Mouse (Mus musculus): Measurements from ENCODE around the gene Syt5. TPM values are rescaled to one million over a fixed set of nuclear protein-coding genes. Genes with fewer than 3 reads are reported as not detected.

Gene Syt5
- total RNA-seq, 2 experiments from 2014 or later = not detected

GRCm38 (mm10) chr7:4502421-4503090 lies 44.8 kb downstream of the Syt5 start:
- no peak for ATAC-seq (replicated peaks; ENCODE audit: poor library complexity, severe bottlenecking)

DNA sequence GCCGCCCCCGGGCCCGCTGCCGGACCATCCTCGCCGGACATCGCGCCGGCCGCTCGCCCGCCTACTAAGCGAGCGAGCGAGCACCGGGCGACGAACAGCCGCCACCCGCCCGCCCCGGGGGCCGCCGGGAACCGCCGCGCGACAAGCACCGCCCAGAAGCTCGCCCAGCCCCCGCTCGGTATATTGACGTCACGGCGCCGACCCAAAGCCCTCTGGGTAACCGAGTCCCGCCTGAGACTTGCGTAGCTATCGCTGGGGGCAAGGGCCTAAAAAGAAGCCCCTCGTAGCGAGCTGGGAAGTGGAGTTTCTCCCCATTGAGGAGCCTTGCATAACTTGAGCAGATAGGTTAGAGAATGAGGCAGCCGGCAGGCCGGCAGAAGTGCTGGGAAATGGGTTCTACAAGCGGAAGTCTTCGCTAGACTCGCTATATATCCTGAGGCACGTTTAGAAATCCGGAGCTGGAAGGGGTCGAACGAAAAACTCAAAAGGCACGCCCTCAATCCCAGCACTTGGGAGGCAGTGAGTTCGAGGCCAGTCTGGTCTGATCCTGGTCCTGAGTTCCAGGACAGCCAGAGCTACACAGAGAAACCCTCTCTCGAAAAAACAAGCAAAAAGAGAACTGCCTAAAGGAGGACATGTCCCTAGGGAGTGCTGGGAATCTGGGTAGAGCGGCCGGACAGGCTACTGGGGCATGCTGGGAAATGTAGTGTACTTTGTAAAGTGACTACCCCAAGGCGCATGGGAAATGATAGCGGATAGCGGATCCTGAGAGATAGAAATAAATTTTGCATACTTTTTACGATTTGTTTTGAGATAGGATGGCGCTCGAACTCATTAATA lies 45.6 kb downstream of the Syt5 start, which contains the start of gene Ppp1r12c:
Ppp1r12c (minus strand) TSS at position 123 of the 840 bp plus-strand sequence.
- ATAC-seq (replicated peaks; ENCODE audit: poor library complexity, severe bottlenecking) = peak; percentile 65

GRCm38 (mm10) chr7:4500892-4501471 lies 46.4 kb downstream of the Syt5 start:
- peak; percentile 33 for ATAC-seq (replicated peaks; ENCODE audit: poor library complexity, severe bottlenecking)

GRCm38 (mm10) chr7:4499034-4499433 lies 48.3 kb downstream of the Syt5 start:
- no peak for ATAC-seq (replicated peaks; ENCODE audit: poor library complexity, severe bottlenecking)

DNA sequence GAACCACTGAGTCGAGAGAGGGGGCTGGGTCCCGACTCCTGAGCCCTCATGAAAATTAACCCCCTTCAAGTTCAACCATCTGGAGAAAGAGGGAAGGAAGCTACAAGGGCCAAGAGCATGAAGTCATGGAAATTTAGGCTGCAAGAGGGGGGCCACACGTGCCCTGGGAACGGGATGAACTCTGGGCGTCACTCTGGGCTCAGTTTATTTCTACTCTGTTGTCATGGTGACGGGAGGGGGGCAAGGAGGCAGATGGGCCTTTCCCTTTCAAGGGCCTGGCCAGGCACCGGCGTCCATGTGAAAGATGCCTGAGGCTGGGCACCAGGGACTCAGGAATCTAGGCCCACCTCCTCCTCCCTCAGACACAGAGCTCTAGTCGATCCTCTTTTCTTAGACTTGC lies 49.1 kb downstream of the Syt5 start:
- ATAC-seq (replicated peaks; ENCODE audit: poor library complexity, severe bottlenecking) = peak; percentile 20

DNA sequence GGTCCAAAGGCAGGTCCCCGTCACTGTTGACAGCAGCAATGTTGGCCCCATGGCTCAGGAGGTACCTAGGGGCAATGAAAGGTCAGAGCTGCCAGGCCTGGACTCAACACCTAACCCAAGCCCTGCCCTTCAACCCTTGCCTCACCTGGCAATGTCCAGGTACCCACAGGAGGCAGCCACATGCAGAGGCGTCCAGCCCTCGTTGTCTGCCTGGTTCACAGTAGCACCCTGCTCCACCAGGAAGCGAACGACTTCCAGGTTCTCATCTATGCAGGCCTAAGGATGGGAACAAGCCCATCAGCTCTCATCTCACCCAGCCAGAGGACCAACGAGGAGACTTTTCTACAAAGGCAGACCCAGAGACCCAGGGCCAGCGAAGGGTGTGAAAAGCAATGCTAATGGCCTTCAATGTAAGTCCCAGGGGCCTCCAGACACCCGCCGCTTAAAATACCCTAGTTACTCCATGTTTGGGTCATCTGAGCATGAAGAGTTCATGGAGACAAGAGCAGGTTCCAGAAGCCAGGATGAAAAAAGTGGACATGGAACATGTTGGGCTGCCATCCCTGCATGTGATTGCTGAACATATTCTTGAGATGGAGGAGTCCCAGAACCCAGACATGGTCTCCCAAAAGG lies 50.0 kb downstream of the Syt5 start:
- no peak for ATAC-seq (replicated peaks; ENCODE audit: poor library complexity, severe bottlenecking)

DNA sequence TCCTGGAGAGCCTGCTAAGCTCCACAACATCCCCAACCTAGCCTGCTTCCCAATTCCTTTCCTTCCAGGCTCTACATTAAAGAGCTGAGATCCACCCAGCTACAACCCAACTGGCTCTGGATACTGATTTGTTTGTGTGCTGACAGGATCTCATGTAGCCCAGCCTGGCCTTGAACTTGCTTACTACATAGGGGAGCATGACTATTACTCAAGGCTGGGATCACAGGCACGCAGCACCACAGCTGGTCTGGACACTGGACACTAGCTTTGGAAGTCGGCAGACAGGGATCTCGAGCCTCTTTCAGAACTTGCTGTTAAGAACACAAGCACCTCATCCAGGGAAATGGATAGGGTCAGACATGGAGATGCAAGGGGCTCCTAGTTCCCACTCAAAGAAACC lies 50.9 kb downstream of the Syt5 start:
- no peak for ATAC-seq (replicated peaks; ENCODE audit: poor library complexity, severe bottlenecking)

DNA sequence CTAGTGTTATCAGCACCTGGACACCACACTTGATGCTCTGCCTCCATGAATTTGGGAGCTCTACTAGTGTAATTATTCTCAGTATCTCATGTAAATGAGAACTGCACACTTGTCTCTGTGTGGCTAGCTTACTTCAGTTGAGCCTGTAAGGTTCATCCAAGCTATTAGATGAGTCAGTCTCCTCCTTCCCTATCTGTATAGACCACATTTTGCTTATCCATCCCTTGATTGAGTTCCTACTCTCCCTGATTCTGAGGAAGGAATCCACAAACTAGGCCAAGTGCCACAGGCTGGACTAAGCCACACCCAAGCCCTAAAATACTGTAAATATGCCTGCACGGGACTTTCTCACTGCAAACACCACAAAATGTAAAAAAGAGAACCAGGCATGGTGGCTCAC lies 53.4 kb downstream of the Syt5 start:
- no peak for ATAC-seq (replicated peaks; ENCODE audit: poor library complexity, severe bottlenecking)

GRCm38 (mm10) chr7:4492284-4493224 lies 54.8 kb downstream of the Syt5 start:
- ATAC-seq (replicated peaks; ENCODE audit: poor library complexity, severe bottlenecking) = peak; percentile 97

DNA sequence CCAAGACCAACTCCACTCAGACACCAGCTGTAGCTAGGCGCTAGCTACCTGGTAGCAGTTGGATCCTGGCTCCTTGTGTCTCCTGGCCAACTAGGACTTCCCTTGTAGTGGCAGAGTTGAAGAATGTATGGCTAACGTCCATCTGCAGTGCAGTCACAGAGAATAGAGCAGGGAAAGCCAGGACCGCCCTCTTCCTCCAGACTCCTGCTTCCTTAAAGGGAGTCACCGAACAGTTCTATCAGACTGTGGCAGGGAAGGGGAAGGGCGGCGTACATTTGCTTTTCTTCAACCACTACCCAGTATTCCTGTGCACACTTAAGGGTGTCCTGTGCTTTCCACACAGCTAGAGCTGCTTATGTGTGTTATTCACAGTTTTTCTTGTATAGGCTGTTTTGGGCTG lies 56.0 kb downstream of the Syt5 start:
- peak; percentile 37 for ATAC-seq (replicated peaks; ENCODE audit: poor library complexity, severe bottlenecking)

Other genes starting within 250 kb of the Syt5 start
- gene Ncr1, start 209.8 kb downstream of the Syt5 start, total RNA-seq (2014; fragmentation: Nextera tagmentation) = not detected in 2 replicates
- gene Ncr1, start 209.8 kb downstream of the Syt5 start, total RNA-seq (2017) = 0.52 TPM in 1 of 2 replicates, not detected in the other
- gene Gp6, start 149.8 kb downstream of the Syt5 start, total RNA-seq (2014; fragmentation: Nextera tagmentation) = not detected in 2 replicates
- gene Gp6, start 149.8 kb downstream of the Syt5 start, total RNA-seq (2017) = not detected in 2 replicates
- 9.1 and 12.1 TPM in 2 replicates for gene Rdh13, start 101.9 kb downstream of the Syt5 start, total RNA-seq (2014; fragmentation: Nextera tagmentation)
- gene Rdh13, start 101.9 kb downstream of the Syt5 start, total RNA-seq (2017) = 11.9 and 21.9 TPM in 2 replicates
- gene Eps8l1, start 86.9 kb downstream of the Syt5 start, total RNA-seq (2014; fragmentation: Nextera tagmentation) = 5.0 and 7.7 TPM in 2 replicates
- 1.6 and 7.1 TPM in 2 replicates for gene Eps8l1, start 86.9 kb downstream of the Syt5 start, total RNA-seq (2017)
- 92.2 and 131 TPM in 2 replicates for gene Ppp1r12c, start 45.9 kb downstream of the Syt5 start, total RNA-seq (2014; fragmentation: Nextera tagmentation)
- 99.6 and 109 TPM in 2 replicates for gene Ppp1r12c, start 45.9 kb downstream of the Syt5 start, total RNA-seq (2017)
- gene Tnnt1, start 31.2 kb downstream of the Syt5 start, total RNA-seq (2014; fragmentation: Nextera tagmentation) = 7.3 and 16.1 TPM in 2 replicates
- gene Tnnt1, start 31.2 kb downstream of the Syt5 start, total RNA-seq (2017) = 14.1 and 22.3 TPM in 2 replicates
- 17.0 TPM in 1 of 2 replicates, not detected in the other for gene Tnni3, start 23.3 kb downstream of the Syt5 start, total RNA-seq (2014; fragmentation: Nextera tagmentation)
- gene Tnni3, start 23.3 kb downstream of the Syt5 start, total RNA-seq (2017) = 2.7 and 4.1 TPM in 2 replicates
- 0.81 and 2.5 TPM in 2 replicates for gene Dnaaf3, start 15.1 kb downstream of the Syt5 start, total RNA-seq (2014; fragmentation: Nextera tagmentation)
- gene Dnaaf3, start 15.1 kb downstream of the Syt5 start, total RNA-seq (2017) = 0.43 and 0.88 TPM in 2 replicates
- not detected in 2 replicates for gene Ptprh, start 56.5 kb upstream of the Syt5 start, total RNA-seq (2014; fragmentation: Nextera tagmentation)
- gene Ptprh, start 56.5 kb upstream of the Syt5 start, total RNA-seq (2017) = not detected in 2 replicates
- gene Tmem86b, start 83.9 kb upstream of the Syt5 start, total RNA-seq (2014; fragmentation: Nextera tagmentation) = 24.5 and 28.0 TPM in 2 replicates
- gene Tmem86b, start 83.9 kb upstream of the Syt5 start, total RNA-seq (2017) = 17.5 and 26.2 TPM in 2 replicates
- 134 and 148 TPM in 2 replicates for gene Ppp6r1, start 111.5 kb upstream of the Syt5 start, total RNA-seq (2014; fragmentation: Nextera tagmentation)
- gene Ppp6r1, start 111.5 kb upstream of the Syt5 start, total RNA-seq (2017) = 142 and 146 TPM in 2 replicates
- gene Hspbp1, start 137.5 kb upstream of the Syt5 start, total RNA-seq (2014; fragmentation: Nextera tagmentation) = 29.3 and 30.7 TPM in 2 replicates
- 21.9 and 23.7 TPM in 2 replicates for gene Hspbp1, start 137.5 kb upstream of the Syt5 start, total RNA-seq (2017)
- not detected in 2 replicates for gene Brsk1, start 143.1 kb upstream of the Syt5 start, total RNA-seq (2014; fragmentation: Nextera tagmentation)
- gene Brsk1, start 143.1 kb upstream of the Syt5 start, total RNA-seq (2017) = not detected in 2 replicates
- gene Tmem150b, start 177.7 kb upstream of the Syt5 start, total RNA-seq (2014; fragmentation: Nextera tagmentation) = 32.7 and 33.4 TPM in 2 replicates
- 13.5 and 18.5 TPM in 2 replicates for gene Tmem150b, start 177.7 kb upstream of the Syt5 start, total RNA-seq (2017)
- 62.7 and 107 TPM in 2 replicates for gene Kmt5c, start 192.6 kb upstream of the Syt5 start, total RNA-seq (2014; fragmentation: Nextera tagmentation)
- 58.5 and 74.7 TPM in 2 replicates for gene Kmt5c, start 192.6 kb upstream of the Syt5 start, total RNA-seq (2017)
- gene Cox6b2, start 205.6 kb upstream of the Syt5 start, total RNA-seq (2014; fragmentation: Nextera tagmentation) = 50.3 and 69.2 TPM in 2 replicates
- gene Cox6b2, start 205.6 kb upstream of the Syt5 start, total RNA-seq (2017) = 28.9 and 30.7 TPM in 2 replicates
- gene Fam71e2, start 223.8 kb upstream of the Syt5 start, total RNA-seq (2014; fragmentation: Nextera tagmentation) = not detected in 2 replicates
- gene Fam71e2, start 223.8 kb upstream of the Syt5 start, total RNA-seq (2017) = not detected in 2 replicates
- not detected in 2 replicates for gene Il11, start 235.3 kb upstream of the Syt5 start, total RNA-seq (2014; fragmentation: Nextera tagmentation)
- gene Il11, start 235.3 kb upstream of the Syt5 start, total RNA-seq (2017) = not detected in 2 replicates
- not detected in 2 replicates for gene Tmem190, start 235.4 kb upstream of the Syt5 start, total RNA-seq (2014; fragmentation: Nextera tagmentation)
- not detected in 2 replicates for gene Tmem190, start 235.4 kb upstream of the Syt5 start, total RNA-seq (2017)
- 3.2 and 6.2 TPM in 2 replicates for gene Tmem238, start 242.1 kb upstream of the Syt5 start, total RNA-seq (2014; fragmentation: Nextera tagmentation)
- gene Tmem238, start 242.1 kb upstream of the Syt5 start, total RNA-seq (2017) = 4.6 and 7.6 TPM in 2 replicates
- 1,827 and 2,944 TPM in 2 replicates for gene Rpl28, start 245.3 kb upstream of the Syt5 start, total RNA-seq (2014; fragmentation: Nextera tagmentation)
- gene Rpl28, start 245.3 kb upstream of the Syt5 start, total RNA-seq (2017) = 828 and 1,139 TPM in 2 replicates

Measured in granulocyte monocyte progenitor cell, adult 5-6 weeks (primary cell).